Mouse (Mus musculus): Measurements from ENCODE around the gene Epha10. TPM values are rescaled to one million over a fixed set of nuclear protein-coding genes. Genes with fewer than 3 reads are reported as not detected.

Epha10 gene
- 10 to 100 TPM; 44.4 to 46.0 TPM for total RNA-seq (2021)
- long read RNA-seq, experiment 1, full-length matches to known transcripts, result 5 of 68 reads
- long read RNA-seq, experiment 1, partial matches to known transcripts, result 27 of 68 reads
- long read RNA-seq, experiment 1, other reads (novel, unspliced or antisense), result 36 of 68 reads
- long read RNA-seq, experiment 2, full-length matches to known transcripts, result 3 of 28 reads
- long read RNA-seq, experiment 2, partial matches to known transcripts, result 15 of 28 reads
- long read RNA-seq, experiment 2, other reads (novel, unspliced or antisense), result 10 of 28 reads

- no peak for DNase-seq (ENCODE audit: low spot score in 2 of 2)
Measured at GRCm38 (mm10) chr4:124880599-124880998, at the start of gene Epha10. Gene Epha10, plus strand, starts transcription at chr4:124880899.

GRCm38 (mm10) chr4:124832796-124833195 is 47.9 kb upstream of the Epha10 start:
- no peak for DNase-seq (ENCODE audit: low spot score in 2 of 2)

- DNase-seq (ENCODE audit: low spot score in 2 of 2), result no peak
Measured at GRCm38 (mm10) chr4:124838035-124838700, 42.5 kb upstream of the Epha10 start.

- no peak for DNase-seq (ENCODE audit: low spot score in 2 of 2)
Measured at GRCm38 (mm10) chr4:124840998-124841397, 39.7 kb upstream of the Epha10 start.

- no peak for DNase-seq (ENCODE audit: low spot score in 2 of 2)
Measured at GRCm38 (mm10) chr4:124843493-124843892, 37.2 kb upstream of the Epha10 start.

GRCm38 (mm10) chr4:124847573-124847972 is 33.1 kb upstream of the Epha10 start:
- peak; percentile 84 to 88 for DNase-seq (ENCODE audit: low spot score in 2 of 2)

- peak; percentile 63 to 82 for DNase-seq (ENCODE audit: low spot score in 2 of 2)
Measured at GRCm38 (mm10) chr4:124849631-124850260, 31.0 kb upstream of the Epha10 start.

GRCm38 (mm10) chr4:124850261-124850913 is 30.3 kb upstream of the Epha10 start, which contains the start of gene Yrdc:
Gene Yrdc, plus strand, starts transcription at chr4:124850679.
- DNase-seq (ENCODE audit: low spot score in 2 of 2), result peak; percentile 93 to 94

GRCm38 (mm10) chr4:124850933-124851658 is 29.6 kb upstream of the Epha10 start, which contains the start of gene 1110065P20Rik:
Gene 1110065P20Rik, minus strand, starts transcription at chr4:124851196.
- peak; percentile 65 to 75 for DNase-seq (ENCODE audit: low spot score in 2 of 2)

GRCm38 (mm10) chr4:124856294-124856693 is 24.4 kb upstream of the Epha10 start:
- DNase-seq (ENCODE audit: low spot score in 2 of 2), result peak in 1 of 2 experiments; percentile 56

GRCm38 (mm10) chr4:124858370-124858769 is 22.3 kb upstream of the Epha10 start:
- DNase-seq (ENCODE audit: low spot score in 2 of 2), result no peak

GRCm38 (mm10) chr4:124860446-124860845 is 20.3 kb upstream of the Epha10 start:
- DNase-seq (ENCODE audit: low spot score in 2 of 2), result no peak

GRCm38 (mm10) chr4:124861283-124862188 is 19.2 kb upstream of the Epha10 start, which contains the start of gene Maneal:
Gene Maneal, minus strand, starts transcription at chr4:124862171.
- DNase-seq (ENCODE audit: low spot score in 2 of 2), result no peak

- DNase-seq (ENCODE audit: low spot score in 2 of 2), result no peak
Measured at GRCm38 (mm10) chr4:124872719-124873118, 8.0 kb upstream of the Epha10 start.

- DNase-seq (ENCODE audit: low spot score in 2 of 2), result peak; percentile 69 to 87
Measured at GRCm38 (mm10) chr4:124881341-124881908, 726 bp downstream of the Epha10 start.

- peak; percentile 43 to 50 for DNase-seq (ENCODE audit: low spot score in 2 of 2)
Measured at GRCm38 (mm10) chr4:124882151-124882729, 1.5 kb downstream of the Epha10 start.

- peak; percentile 58 to 62 for DNase-seq (ENCODE audit: low spot score in 2 of 2)
Measured at GRCm38 (mm10) chr4:124888702-124889101, 8.0 kb downstream of the Epha10 start.

GRCm38 (mm10) chr4:124889935-124890334 is 9.2 kb downstream of the Epha10 start:
- peak in 1 of 2 experiments; percentile 40 for DNase-seq (ENCODE audit: low spot score in 2 of 2)

GRCm38 (mm10) chr4:124890831-124891230 is 10.1 kb downstream of the Epha10 start:
- DNase-seq (ENCODE audit: low spot score in 2 of 2), result no peak

Data from left cerebral cortex, adult 18-20 months (tissue).